In the genomic region with DNA sequence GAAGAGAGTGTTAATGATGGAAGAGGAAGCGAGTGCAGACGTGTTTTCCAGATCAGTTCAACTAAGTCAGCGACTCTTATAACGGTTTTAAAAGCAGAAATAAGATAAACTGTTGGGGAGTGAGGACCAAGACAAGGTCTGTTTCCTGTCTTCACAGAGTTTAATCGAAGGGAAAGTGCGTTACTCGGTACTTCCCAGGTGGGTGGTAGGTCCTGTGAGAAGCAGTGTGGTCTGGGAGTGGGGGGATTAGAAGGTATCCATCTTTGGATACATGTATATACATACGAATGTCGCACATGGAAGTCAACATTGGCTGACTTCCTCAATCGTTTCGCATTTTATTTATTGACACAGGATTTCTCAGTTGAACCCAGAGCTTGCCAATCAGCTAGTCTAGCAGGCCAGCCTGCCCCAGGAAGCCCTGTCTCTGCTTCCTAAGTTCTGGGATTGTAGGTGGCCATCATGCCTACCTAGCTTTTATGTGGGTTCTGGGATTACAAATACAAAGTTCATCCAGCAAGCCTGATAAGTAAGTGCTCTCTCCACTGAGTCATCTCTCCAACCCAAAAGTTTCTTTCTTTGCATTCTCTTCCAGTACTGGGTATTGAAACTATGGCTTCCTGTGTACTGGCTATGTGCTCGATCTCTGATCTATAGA, we compare ENCODE assay signal across 37 mouse cellular contexts. TPM values are rescaled to one million over a fixed set of nuclear protein-coding genes. Genes with fewer than 3 reads are reported as not detected.
DNase-seq lines count a peak whose midpoint lies in the region; ATAC-seq and TF ChIP-seq lines count a peak whose summit lies in the region.
"Had no signal": no experiment of that assay in that cellular context is flagged by ENCODE, and none has a peak within 500 bp of the region (broad histone marks: within the 10 kb centered on the region; RNA-seq: fewer than 3 reads in every experiment).

No protein-coding gene starts in this region.

- no peak overlapping the region for H3K9ac ChIP-seq in liver, embryonic 12.5 days
- H3K9ac ChIP-seq in limb, embryonic 14.5 days (ENCODE audit: low read depth, low read length, severe bottlenecking), result no peak overlapping the region
- no peak overlapping the region for H3K9ac ChIP-seq in kidney, embryonic 15.5 days
- H3K9ac ChIP-seq: forebrain, embryonic 13.5 days; intestine, embryonic 15.5 days; limb, embryonic 13.5 days; liver, embryonic 15.5 days; lung, embryonic 14.5 days; midbrain, embryonic 12.5 days; neural tube, embryonic 12.5 days had no signal

- H3K36me3 ChIP-seq in liver, embryonic 12.5 days, result no peaks in the 10 kb centered on the region
- no peaks in the 10 kb centered on the region for H3K36me3 ChIP-seq in limb, embryonic 14.5 days (ENCODE audit: control insufficient read depth, insufficient read depth, low read length)
- H3K36me3 ChIP-seq in splenic B cell, adult 2 months (ENCODE audit: control insufficient read depth, insufficient read depth, low read length, poor library complexity, severe bottlenecking), result no peaks in the 10 kb centered on the region
- H3K36me3 ChIP-seq in kidney, embryonic 15.5 days, result no peaks in the 10 kb centered on the region
- H3K36me3 ChIP-seq: intestine, embryonic 15.5 days; limb, embryonic 13.5 days; liver, embryonic 15.5 days; midbrain, embryonic 12.5 days; neural tube, embryonic 12.5 days had no signal

- 41% methylated on average over 12 of the region's 12 CpGs for WGBS in liver, embryonic 12.5 days (ENCODE audit: insufficient replicate concordance)
- 60% methylated on average over 12 of the region's 12 CpGs for WGBS in limb, embryonic 14.5 days
- 79% methylated on average over 12 of the region's 12 CpGs for WGBS in kidney, embryonic 15.5 days

- H3K27me3 ChIP-seq in liver, embryonic 12.5 days (replicated peaks), result no peaks in the 10 kb centered on the region
- no peaks in the 10 kb centered on the region for H3K27me3 ChIP-seq in limb, embryonic 14.5 days (ENCODE audit: control insufficient read depth, insufficient read depth, low read length)
- no peaks in the 10 kb centered on the region for H3K27me3 ChIP-seq in splenic B cell, adult 2 months (ENCODE audit: control insufficient read depth, insufficient read depth, low read length, poor library complexity, severe bottlenecking)
- H3K27me3 ChIP-seq in kidney, embryonic 15.5 days, result no peaks in the 10 kb centered on the region
- H3K27me3 ChIP-seq: forebrain, embryonic 13.5 days; intestine, embryonic 15.5 days; limb, embryonic 13.5 days; liver, embryonic 15.5 days; midbrain, embryonic 12.5 days; neural tube, embryonic 12.5 days had no signal

- peaks cover 15% of the 10 kb centered on the region for H3K4me1 ChIP-seq in liver, embryonic 12.5 days
- H3K4me1 ChIP-seq in limb, embryonic 14.5 days (ENCODE audit: control insufficient read depth, insufficient read depth, low read length), result peaks cover 3% of the 10 kb centered on the region; the same call in 1 of the 2 replicates
- H3K4me1 ChIP-seq in kidney, embryonic 15.5 days, result no peaks in the 10 kb centered on the region
- H3K4me1 ChIP-seq: forebrain, embryonic 13.5 days; intestine, embryonic 15.5 days; liver, embryonic 15.5 days; midbrain, embryonic 12.5 days; neural tube, embryonic 12.5 days had no signal

- no peak overlapping the region for H3K4me3 ChIP-seq in liver, embryonic 12.5 days
- no peak overlapping the region for H3K4me3 ChIP-seq in limb, embryonic 14.5 days (replicated peaks; ENCODE audit: low read length)
- H3K4me3 ChIP-seq in kidney, embryonic 15.5 days (replicated peaks), result no peak overlapping the region
- H3K4me3 ChIP-seq: forebrain, embryonic 13.5 days; intestine, embryonic 15.5 days; limb, embryonic 13.5 days; liver, embryonic 15.5 days; megakaryocyte, embryonic 14.5 days; midbrain, embryonic 12.5 days; myocyte; neural tube, embryonic 12.5 days had no signal

- no peak for TF ChIP-seq POLR2A in limb, embryonic 14.5 days (IDR thresholded peaks at IDR 0.05; ENCODE audit: borderline replicate concordance, extremely low read depth, insufficient read depth, insufficient read length)

- no peaks in the 10 kb centered on the region for H3K9me3 ChIP-seq in liver, embryonic 12.5 days (replicated peaks)
- no peaks in the 10 kb centered on the region for H3K9me3 ChIP-seq in limb, embryonic 14.5 days (ENCODE audit: control insufficient read depth, low read length)
- H3K9me3 ChIP-seq in kidney, embryonic 15.5 days (replicated peaks), result no peaks in the 10 kb centered on the region
- H3K9me3 ChIP-seq: forebrain, embryonic 13.5 days; intestine, embryonic 15.5 days; limb, embryonic 13.5 days; liver, embryonic 15.5 days; megakaryocyte, embryonic 14.5 days; midbrain, embryonic 12.5 days; neural tube, embryonic 12.5 days had no signal

- intact Hi-C loops in heart, postnatal 10 days (cut with DNase I), result no loop called here

- H3K4me2 ChIP-seq in liver, embryonic 12.5 days, result peak overlapping the region; percentile 14; the same call in 1 of the 2 replicates
- H3K4me2 ChIP-seq in limb, embryonic 14.5 days (replicated peaks; ENCODE audit: low read depth, low read length, severe bottlenecking), result no peak overlapping the region
- H3K4me2 ChIP-seq in kidney, embryonic 15.5 days, result no peak overlapping the region
- H3K4me2 ChIP-seq: forebrain, embryonic 13.5 days; intestine, embryonic 15.5 days; limb, embryonic 13.5 days; liver, embryonic 15.5 days; lung, embryonic 14.5 days; midbrain, embryonic 12.5 days; neural tube, embryonic 12.5 days had no signal

- no peak overlapping the region for H3K27ac ChIP-seq in liver, embryonic 12.5 days
- 0 out of 2 replicates have a peak overlapping the region, but pooled peaks have one; percentile 9 for H3K27ac ChIP-seq in limb, embryonic 14.5 days (replicated peaks; ENCODE audit: low read depth, low read length)
- H3K27ac ChIP-seq in kidney, embryonic 15.5 days, result no peak overlapping the region
- H3K27ac ChIP-seq: forebrain, embryonic 13.5 days; intestine, embryonic 15.5 days; kidney, postnatal 0 days; limb, embryonic 13.5 days; liver, embryonic 15.5 days; midbrain, embryonic 12.5 days; neural tube, embryonic 12.5 days had no signal

- no peak for DNase-seq in liver
- peak; percentile 64 for DNase-seq in MEL-GATA-1-ER (ENCODE audit: extremely low read depth, low read depth)
- DNase-seq in limb, embryonic 14.5 days (ENCODE audit: low spot score), result no peak
- peak; percentile 47 for DNase-seq in splenic B cell, adult 2 months (ENCODE audit: low read depth, low spot score)
- DNase-seq in heart, postnatal 10 days, result no peak
- no peak for DNase-seq in gastrocnemius, adult 8-10 months (ENCODE audit: low spot score in 2 of 2)
- DNase-seq: adrenal gland, adult 8-10 months; cerebellum, adult 8-10 months; cerebellum, postnatal 36 days; kidney, postnatal 4 days; layer of hippocampus, adult 9-11 months; lung, embryonic 14.5 days; lung, postnatal 14 days; thymus, postnatal 25 days had no signal

- no peak for ATAC-seq in liver, embryonic 12.5 days
- no peak for ATAC-seq in limb, embryonic 14.5 days (ENCODE audit: low FRiP score, low read depth)
- no peak for ATAC-seq in kidney, embryonic 15.5 days (replicated peaks; ENCODE audit: low FRiP score)
- ATAC-seq: forebrain, embryonic 13.5 days; hindbrain, embryonic 16.5 days; intestine, embryonic 15.5 days had no signal

RNA-seq across cellular contexts. Expression of a gene that starts 10.2 kb away (rescaled TPM):
- 5.5 and 5.9 TPM in 2 replicates for polyA plus RNA-seq in liver, embryonic 12.5 days (2016; fragmentation: Nextera tagmentation; extraction: Ambion mirVana)
- polyA plus RNA-seq in limb, embryonic 14.5 days (2012; rRNA removed), result 9.0 and 9.7 TPM in 2 replicates
- polyA plus RNA-seq in limb, embryonic 14.5 days (2014; fragmentation: Nextera tagmentation; extraction: Ambion mirVana), result 13.4 and 13.9 TPM in 2 replicates
- 9.5 and 9.8 TPM in 2 replicates for polyA plus RNA-seq in kidney, embryonic 15.5 days (2015; fragmentation: Nextera tagmentation; extraction: Ambion mirVana)
- 10 to 100 TPM; 30.5 to 34.7 TPM for total RNA-seq in heart, postnatal 10 days (2021)
- 10 to 100 TPM; 38.5 to 48.2 (median 39.3) TPM for total RNA-seq in gastrocnemius, adult 8-10 months (2022)

RNA-seq across cellular contexts. Expression of a gene that starts 57.4 kb away (rescaled TPM):
- not detected in 2 replicates for polyA plus RNA-seq in liver, embryonic 12.5 days (2016; fragmentation: Nextera tagmentation; extraction: Ambion mirVana)
- polyA plus RNA-seq in limb, embryonic 14.5 days (2012; rRNA removed), result not detected in 2 replicates
- not detected in 2 replicates for polyA plus RNA-seq in limb, embryonic 14.5 days (2014; fragmentation: Nextera tagmentation; extraction: Ambion mirVana)
- polyA plus RNA-seq in kidney, embryonic 15.5 days (2015; fragmentation: Nextera tagmentation; extraction: Ambion mirVana), result not detected in 2 replicates
- total RNA-seq in heart, postnatal 10 days (2021), result not detected
- total RNA-seq in gastrocnemius, adult 8-10 months (2022), result not detected
- total RNA-seq: adrenal gland, adult 8-10 months; adrenal gland, postnatal 4 days; gastrocnemius, postnatal 4 days; heart, adult 8-10 months; heart, postnatal 25 days; left cerebral cortex, postnatal 14 days; midbrain, postnatal 0 days had no signal
- polyA plus RNA-seq: embryonic facial prominence, embryonic 11.5 days; forebrain, embryonic 13.5 days; heart, embryonic 14.5 days; hindbrain, embryonic 11.5 days; hindbrain, embryonic 16.5 days; intestine, embryonic 15.5 days; kidney, adult 2 months; kidney, postnatal 0 days; limb, embryonic 13.5 days; liver, embryonic 15.5 days; lung, embryonic 14.5 days; midbrain, embryonic 12.5 days; midbrain, postnatal 0 days; myocyte; neural tube, embryonic 12.5 days; stomach, embryonic 16.5 days had no signal

Comparison
In these comparisons a context has a peak if more than half of its experiments do, and no peak if none do; other contexts are left out.
1. DNase-seq: peak in MEL-GATA-1-ER (single experiment) and splenic B cell, adult 2 months (single experiment); none in liver (single experiment), limb, embryonic 14.5 days (single experiment), heart, postnatal 10 days (0 of 2) and gastrocnemius, adult 8-10 months (0 of 2).